Mouse (Mus musculus): ENCODE data around the gene Gm28048. TPM values are rescaled to one million over a fixed set of nuclear protein-coding genes. Genes with fewer than 3 reads are reported as not detected.

The Gm28048 gene
- polyA plus RNA-seq, 2 experiments: 2.8 to 6.8 TPM

GRCm38 (mm10) chr11:22917786-22918185 lies 64.1 kb downstream of the Gm28048 start:
- H3K9ac ChIP-seq (replicated peaks): no peak overlapping the region
- H3K4me1 ChIP-seq (replicated peaks; ENCODE audit: control insufficient read depth in 2 of 2, insufficient read depth in 2 of 2, low read length in 1 of 2): peaks cover 3 to 14% of the 10 kb centered on the region in 2 experiments
- H3K27me3 ChIP-seq (ENCODE audit: control insufficient read depth, insufficient read depth, low read length): no peaks in the 10 kb centered on the region
- no peak for TF ChIP-seq CTCF (IDR thresholded peaks at IDR 0.05; ENCODE audit: low read depth)
- TF ChIP-seq EP300 (IDR thresholded peaks at IDR 0.05; ENCODE audit: low read depth): no peak
- H3K27ac ChIP-seq: no peak overlapping the region
- H3K4me3 ChIP-seq (ENCODE audit: insufficient read depth in 1 of 2, low read depth in 2 of 2, low read length in 2 of 2): no peak overlapping the region
- H3K36me3 ChIP-seq (replicated peaks; ENCODE audit: control insufficient read depth, insufficient read depth, low read depth): no peaks in the 10 kb centered on the region
- no peak for ATAC-seq (ENCODE audit: insufficient read depth)
- DNase-seq (ENCODE audit: low read depth in 3 of 3, low spot score in 3 of 3): no peak
- no peak overlapping the region for H3K4me2 ChIP-seq (ENCODE audit: low read depth)
- H3K9me3 ChIP-seq (ENCODE audit: control insufficient read depth, low read length): no peaks in the 10 kb centered on the region
- 78% methylated on average over 7 of the region's 7 CpGs for WGBS (ENCODE audit: insufficient replicate concordance)

DNA sequence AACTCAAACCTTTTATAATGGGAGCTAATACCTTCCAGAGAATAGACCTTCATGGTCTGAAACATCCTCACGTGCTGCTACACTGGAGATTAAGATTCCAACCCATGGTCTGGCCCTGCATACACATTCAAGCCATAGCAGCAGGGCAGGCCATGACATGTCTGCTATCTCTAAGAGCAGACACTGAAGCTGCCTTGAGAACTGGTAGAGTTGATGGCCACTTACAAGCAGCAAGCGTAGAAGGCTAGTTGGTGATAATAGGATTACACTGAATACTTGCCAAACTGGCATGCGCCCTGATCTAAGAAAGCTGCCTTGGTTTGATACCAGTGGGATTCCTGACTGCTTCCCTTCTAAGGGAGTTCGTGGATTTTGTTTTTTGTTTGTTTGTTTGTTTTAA lies 68.1 kb downstream of the Gm28048 start:
- H3K9ac ChIP-seq (replicated peaks): no peak overlapping the region
- H3K9me3 ChIP-seq (ENCODE audit: control insufficient read depth, low read length): no peaks in the 10 kb centered on the region

GRCm38 (mm10) chr11:22911831-22912230 lies 70.1 kb downstream of the Gm28048 start:
- no peaks in the 10 kb centered on the region for H3K27me3 ChIP-seq (ENCODE audit: control insufficient read depth, insufficient read depth, low read length)
- H3K9me3 ChIP-seq (ENCODE audit: control insufficient read depth, low read length): no peaks in the 10 kb centered on the region
- H3K4me1 ChIP-seq (replicated peaks; ENCODE audit: control insufficient read depth in 2 of 2, insufficient read depth in 2 of 2, low read length in 1 of 2): peaks cover 3 to 13% of the 10 kb centered on the region in 2 experiments
- no peak overlapping the region for H3K27ac ChIP-seq
- no peak for ATAC-seq (ENCODE audit: insufficient read depth)
- no peak overlapping the region for H3K9ac ChIP-seq (replicated peaks)
- no peak overlapping the region for H3K4me2 ChIP-seq (ENCODE audit: low read depth)
- WGBS (ENCODE audit: insufficient replicate concordance): 67% methylated on average over 7 of the region's 7 CpGs
- TF ChIP-seq CTCF (IDR thresholded peaks at IDR 0.05; ENCODE audit: low read depth) (no peak), EP300 (IDR thresholded peaks at IDR 0.05; ENCODE audit: low read depth) (no peak)
- H3K36me3 ChIP-seq (replicated peaks; ENCODE audit: control insufficient read depth, insufficient read depth, low read depth): no peaks in the 10 kb centered on the region
- no peak for DNase-seq (ENCODE audit: low read depth in 3 of 3, low spot score in 3 of 3)
- no peak overlapping the region for H3K4me3 ChIP-seq (ENCODE audit: insufficient read depth in 1 of 2, low read depth in 2 of 2, low read length in 2 of 2)

More for the DNA sequence above, 68.1 kb downstream of the Gm28048 start:
- TF ChIP-seq EP300 (IDR thresholded peaks at IDR 0.05; ENCODE audit: low read depth) (peak; percentile 73), CTCF (IDR thresholded peaks at IDR 0.05; ENCODE audit: low read depth) (no peak)
- Histone ChIP-seq H3K4me2 (ENCODE audit: low read depth) (no peak overlapping the region), H3K4me1 (replicated peaks; ENCODE audit: control insufficient read depth in 2 of 2, insufficient read depth in 2 of 2, low read length in 1 of 2) (peaks cover 3 to 17% of the 10 kb centered on the region in 2 experiments), H3K27ac (no peak overlapping the region), H3K36me3 (replicated peaks; ENCODE audit: control insufficient read depth, insufficient read depth, low read depth) (no peaks in the 10 kb centered on the region), H3K27me3 (ENCODE audit: control insufficient read depth, insufficient read depth, low read length) (no peaks in the 10 kb centered on the region), H3K4me3 (ENCODE audit: insufficient read depth in 1 of 2, low read depth in 2 of 2, low read length in 2 of 2) (no peak overlapping the region)
- DNase-seq (ENCODE audit: low read depth in 3 of 3, low spot score in 3 of 3) (peak in 2 of 3 experiments; percentile 33 to 34), ATAC-seq (ENCODE audit: insufficient read depth) (peak; percentile 91)
- 22% methylated on average over 4 of the region's 4 CpGs for WGBS (ENCODE audit: insufficient replicate concordance)

GRCm38 (mm10) chr11:22906453-22906865 lies 75.4 kb downstream of the Gm28048 start:
- DNase-seq (ENCODE audit: low read depth in 3 of 3, low spot score in 3 of 3): no peak
- Histone ChIP-seq H3K36me3 (replicated peaks; ENCODE audit: control insufficient read depth, insufficient read depth, low read depth) (no peaks in the 10 kb centered on the region), H3K4me3 (ENCODE audit: insufficient read depth in 1 of 2, low read depth in 2 of 2, low read length in 2 of 2) (no peak overlapping the region), H3K9ac (replicated peaks) (no peak overlapping the region), H3K9me3 (ENCODE audit: control insufficient read depth, low read length) (no peaks in the 10 kb centered on the region), H3K27ac (no peak overlapping the region), H3K27me3 (ENCODE audit: control insufficient read depth, insufficient read depth, low read length) (no peaks in the 10 kb centered on the region), H3K4me1 (replicated peaks; ENCODE audit: control insufficient read depth in 2 of 2, insufficient read depth in 2 of 2, low read length in 1 of 2) (peaks cover 0 to 8% of the 10 kb centered on the region in 2 experiments; a peak in 1 of 4 replicates), H3K4me2 (ENCODE audit: low read depth) (no peak overlapping the region)
- TF ChIP-seq CTCF (IDR thresholded peaks at IDR 0.05; ENCODE audit: low read depth): no peak
- no peak for TF ChIP-seq EP300 (IDR thresholded peaks at IDR 0.05; ENCODE audit: low read depth)
- ATAC-seq (ENCODE audit: insufficient read depth): no peak

- WGBS (ENCODE audit: insufficient replicate concordance): 44% methylated on average over 2 of the region's 2 CpGs
- Histone ChIP-seq H3K4me1 (replicated peaks; ENCODE audit: control insufficient read depth in 2 of 2, insufficient read depth in 2 of 2, low read length in 1 of 2) (peaks cover 0 to 11% of the 10 kb centered on the region in 2 experiments; a peak in 1 of 4 replicates), H3K4me2 (ENCODE audit: low read depth) (no peak overlapping the region), H3K9ac (replicated peaks) (no peak overlapping the region), H3K27ac (no peak overlapping the region), H3K4me3 (ENCODE audit: insufficient read depth in 1 of 2, low read depth in 2 of 2, low read length in 2 of 2) (no peak overlapping the region), H3K36me3 (replicated peaks; ENCODE audit: control insufficient read depth, insufficient read depth, low read depth) (no peaks in the 10 kb centered on the region), H3K27me3 (ENCODE audit: control insufficient read depth, insufficient read depth, low read length) (no peaks in the 10 kb centered on the region), H3K9me3 (ENCODE audit: control insufficient read depth, low read length) (no peaks in the 10 kb centered on the region)
- ATAC-seq (ENCODE audit: insufficient read depth): no peak
- no peak for TF ChIP-seq CTCF (IDR thresholded peaks at IDR 0.05; ENCODE audit: low read depth)
- TF ChIP-seq EP300 (IDR thresholded peaks at IDR 0.05; ENCODE audit: low read depth): no peak
- no peak for DNase-seq (ENCODE audit: low read depth in 3 of 3, low spot score in 3 of 3)
Measured at GRCm38 (mm10) chr11:22902923-22903322, 79.0 kb downstream of the Gm28048 start.

Data from liver, embryonic 14.5 days (tissue).